10 mouse cellular contexts compared by ENCODE assay signal in the genomic region with DNA sequence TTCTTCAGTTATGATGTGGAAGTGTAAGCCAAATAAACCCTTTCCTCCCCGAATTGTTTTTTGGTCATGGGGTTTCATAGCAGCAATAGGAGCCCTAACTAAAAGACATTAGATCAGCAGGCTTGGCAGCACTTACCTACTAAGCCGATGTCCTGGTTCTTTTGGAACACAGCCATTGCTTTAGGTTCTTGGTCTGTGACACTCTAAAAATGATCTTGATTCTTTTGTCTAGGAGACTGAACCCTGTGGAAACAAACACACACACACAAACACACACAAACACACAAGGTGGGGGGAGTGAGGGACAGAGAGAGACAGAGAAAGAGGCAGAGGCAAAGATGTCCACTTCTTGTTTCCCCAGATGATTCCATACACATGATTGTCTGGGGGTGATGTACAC.
"Had no signal": no experiment of that assay in that cellular context is flagged by ENCODE, and none has a peak within 500 bp of the region (broad histone marks: within the 10 kb centered on the region; RNA-seq: fewer than 3 reads in every experiment).

No protein-coding gene starts in this region.

- H3K9me3 ChIP-seq: kidney, embryonic 15.5 days; limb, embryonic 13.5 days; midbrain, embryonic 10.5 days; neural tube, embryonic 15.5 days had no signal

- ATAC-seq: lung, postnatal 0 days had no signal

- H3K27ac ChIP-seq: kidney, embryonic 15.5 days; limb, embryonic 13.5 days; liver, embryonic 14.5 days; midbrain, embryonic 10.5 days; stomach, postnatal 0 days had no signal

- H3K27me3 ChIP-seq: kidney, embryonic 15.5 days; limb, embryonic 13.5 days; neural tube, embryonic 15.5 days had no signal

- H3K36me3 ChIP-seq: kidney, embryonic 15.5 days; limb, embryonic 13.5 days; midbrain, embryonic 10.5 days; neural tube, embryonic 15.5 days had no signal

- DNase-seq: left cerebral cortex, postnatal 4 days; midbrain, embryonic 14.5 days had no signal

- H3K4me3 ChIP-seq: kidney, embryonic 15.5 days; limb, embryonic 13.5 days; midbrain, embryonic 10.5 days; myocyte; neural tube, embryonic 15.5 days had no signal

- H3K9ac ChIP-seq: kidney, embryonic 15.5 days; limb, embryonic 13.5 days; liver, embryonic 14.5 days; neural tube, embryonic 15.5 days had no signal

- H3K4me1 ChIP-seq: kidney, embryonic 15.5 days; limb, embryonic 13.5 days; neural tube, embryonic 15.5 days had no signal

- H3K4me2 ChIP-seq: kidney, embryonic 15.5 days; limb, embryonic 13.5 days; neural tube, embryonic 15.5 days had no signal
